Mouse (Mus musculus) embryonic facial prominence, embryonic 11.5 days (tissue): ENCODE measurements around the gene Akap2. TPM values are rescaled to one million over a fixed set of nuclear protein-coding genes. Genes with fewer than 3 reads are reported as not detected.

Source experiments
- ATAC-seq: fragments of 200-750 bp; cut with Nextera tagmentation; replicated peaks from 2 replicates; pipeline ENCODE4 v1.8.0; 2017; ENCODE audit warnings: low read depth; ENCODE audit not compliant: insufficient number of reproducible peaks, low FRiP score, low TSS enrichment
- DNase-seq: peaks from one replicate; pipeline ENCODE4 v3.0.0-alpha.2; 2015; ENCODE audit warnings: low spot score
- H3K27ac ChIP-seq: fragments of 300-500 bp; sonication (generic); replicated peaks from 2 replicates; pipeline ENCODE4 v1.5.1; 2014; ENCODE audit warnings: mild to moderate bottlenecking, low read depth, low read length, control low read depth
- H3K27me3 ChIP-seq: fragments of 300-500 bp; sonication (generic); 2 replicates; pipeline ENCODE4 v1.6.1; 2014; ENCODE audit warnings: mild to moderate bottlenecking, low read length, moderate library complexity, mixed read lengths; ENCODE audit not compliant: control insufficient read depth, insufficient read depth
- H3K36me3 ChIP-seq: fragments of 300-500 bp; sonication (generic); replicated peaks from 2 replicates; pipeline ENCODE4 v1.6.1; 2014; ENCODE audit warnings: low read depth, mild to moderate bottlenecking, low read length, moderate library complexity, mixed read lengths; ENCODE audit not compliant: control insufficient read depth, insufficient read depth
- H3K4me1 ChIP-seq: fragments of 300-500 bp; sonication (generic); 2 replicates; pipeline ENCODE4 v1.6.1; 2014; ENCODE audit warnings: low read length, mixed read lengths; ENCODE audit not compliant: control insufficient read depth, insufficient read depth
- H3K4me2 ChIP-seq: fragments of 300-500 bp; sonication (generic); 2 replicates; pipeline ENCODE4 v1.6.1; 2014; ENCODE audit warnings: low read depth, mild to moderate bottlenecking, control low read depth, low read length, moderate library complexity
- H3K4me3 ChIP-seq: fragments of 300-500 bp; sonication (generic); 2 replicates; pipeline ENCODE4 v1.5.1; 2014; ENCODE audit warnings: low read depth, low read length, control low read depth
- H3K9ac ChIP-seq: fragments of 300-500 bp; sonication (generic); replicated peaks from 2 replicates; pipeline ENCODE4 v1.6.1; 2014; ENCODE audit warnings: mild to moderate bottlenecking, control low read depth, low read length
- H3K9me3 ChIP-seq: fragments of 300-500 bp; sonication (generic); replicated peaks from 2 replicates; pipeline ENCODE4 v1.6.1; 2016; ENCODE audit warnings: mild to moderate bottlenecking, low read length, inconsistent platforms, mixed read lengths; ENCODE audit not compliant: control insufficient read depth
- WGBS: fragments of 180-500 bp; shearing (Covaris S2); extraction: QIAGEN DNeasy Blood & Tissue Kit; methylation state at CpG from one replicate; pipeline ENCODE4 v1.1.7; 2014; 5-methylcytosine and 5-hydroxymethylcytosine counted together
- polyA plus RNA-seq: library from polyadenylated mRNA; unstranded; fragments of >200 nt; fragmentation: Nextera tagmentation; extraction: Ambion mirVana; gene quantifications from 2 replicates; pipeline ENCODE4 v1.2.1, GENCODE M21; 2014

Gene Akap2
- polyA plus RNA-seq, 1 experiment from 2014 or later: 24.0 TPM

- WGBS: 20% methylated on average over 11 of the region's 12 CpGs
- peak overlapping the region; percentile 33; the same call in 1 of the 2 replicates for H3K9ac ChIP-seq
- peaks cover 13% of the 10 kb centered on the region for H3K4me1 ChIP-seq
- peak overlapping the region; percentile 34 for H3K4me2 ChIP-seq
- H3K36me3 ChIP-seq: no peaks in the 10 kb centered on the region
- DNase-seq (peak; percentile 93), ATAC-seq (0 out of 2 replicates have a peak, but pooled peaks have one; percentile 4)
- no peaks in the 10 kb centered on the region for H3K27me3 ChIP-seq
- H3K27ac ChIP-seq: peak overlapping the region; percentile 93
- H3K4me3 ChIP-seq: peak overlapping the region; percentile 5; the same call in 1 of the 2 replicates
- H3K9me3 ChIP-seq: no peaks in the 10 kb centered on the region
Measured at GRCm38 (mm10) chr4:57846381-57846990, 129.0 kb downstream of the Akap2 start.

- ATAC-seq (peak; percentile 20; the same call in 1 of the 2 replicates), DNase-seq (peak; percentile 66)
- no peaks in the 10 kb centered on the region for H3K27me3 ChIP-seq
- H3K9me3 ChIP-seq: no peaks in the 10 kb centered on the region
- H3K4me3 ChIP-seq: 0 out of 2 replicates have a peak overlapping the region, but pooled peaks have one; percentile 5
- H3K36me3 ChIP-seq: no peaks in the 10 kb centered on the region
- H3K27ac ChIP-seq: peak overlapping the region; percentile 93
- peak overlapping the region; percentile 33 for H3K9ac ChIP-seq
- H3K4me2 ChIP-seq: peak overlapping the region; percentile 34
- H3K4me1 ChIP-seq: peaks cover 14% of the 10 kb centered on the region
- WGBS: 8% methylated on average over 8 of the region's 8 CpGs
Measured at GRCm38 (mm10) chr4:57846991-57847422, 129.6 kb downstream of the Akap2 start.

GRCm38 (mm10) chr4:57847676-57848075, 130.2 kb downstream of the Akap2 start:
- H3K9ac ChIP-seq: peak overlapping the region; percentile 33
- no peaks in the 10 kb centered on the region for H3K9me3 ChIP-seq
- peak overlapping the region; percentile 34; the same call in 1 of the 2 replicates for H3K4me2 ChIP-seq
- H3K27ac ChIP-seq: peak overlapping the region; percentile 93
- DNase-seq: no peak
- WGBS: 92% methylated on average over 3 of the region's 3 CpGs
- no peaks in the 10 kb centered on the region for H3K27me3 ChIP-seq
- ATAC-seq: no peak
- H3K4me1 ChIP-seq: peaks cover 14% of the 10 kb centered on the region
- H3K4me3 ChIP-seq: no peak overlapping the region
- H3K36me3 ChIP-seq: no peaks in the 10 kb centered on the region

- Histone ChIP-seq H3K36me3 (no peaks in the 10 kb centered on the region), H3K27me3 (no peaks in the 10 kb centered on the region), H3K27ac (no peak overlapping the region), H3K4me3 (no peak overlapping the region), H3K4me2 (no peak overlapping the region), H3K9ac (no peak overlapping the region), H3K4me1 (peaks cover 14% of the 10 kb centered on the region), H3K9me3 (no peaks in the 10 kb centered on the region)
- DNase-seq (no peak), ATAC-seq (no peak)
- WGBS: 86% methylated on average over 6 of the region's 6 CpGs
Measured at GRCm38 (mm10) chr4:57849465-57849864, 132.0 kb downstream of the Akap2 start.

- Histone ChIP-seq H3K36me3 (peaks cover 19% of the 10 kb centered on the region), H3K4me1 (peaks cover 14% of the 10 kb centered on the region), H3K4me2 (no peak overlapping the region), H3K9ac (no peak overlapping the region), H3K4me3 (no peak overlapping the region), H3K27ac (no peak overlapping the region), H3K27me3 (no peaks in the 10 kb centered on the region), H3K9me3 (no peaks in the 10 kb centered on the region)
- ATAC-seq (no peak), DNase-seq (peak; percentile 35)
- 56% methylated on average over 1 of the region's 1 CpGs for WGBS
Measured at GRCm38 (mm10) chr4:57851731-57852130, 134.3 kb downstream of the Akap2 start.

GRCm38 (mm10) chr4:57852461-57853040, 135.1 kb downstream of the Akap2 start:
- no peak for ATAC-seq
- WGBS: 36% methylated on average over 9 of the region's 9 CpGs
- Histone ChIP-seq H3K4me1 (peaks cover 7% of the 10 kb centered on the region), H3K4me3 (no peak overlapping the region), H3K36me3 (peaks cover 25% of the 10 kb centered on the region), H3K27ac (no peak overlapping the region), H3K9ac (no peak overlapping the region), H3K9me3 (no peaks in the 10 kb centered on the region), H3K27me3 (no peaks in the 10 kb centered on the region), H3K4me2 (no peak overlapping the region)
- no peak for DNase-seq

- Histone ChIP-seq H3K27me3 (no peaks in the 10 kb centered on the region), H3K4me3 (no peak overlapping the region), H3K27ac (no peak overlapping the region), H3K4me2 (no peak overlapping the region), H3K4me1 (peaks cover 3% of the 10 kb centered on the region; the same call in 1 of the 2 replicates), H3K9me3 (no peaks in the 10 kb centered on the region), H3K36me3 (peaks cover 25% of the 10 kb centered on the region), H3K9ac (no peak overlapping the region)
- no peak for ATAC-seq
- no peak for DNase-seq
- 87% methylated on average over 6 of the region's 6 CpGs for WGBS
Measured at GRCm38 (mm10) chr4:57854181-57854580, 136.7 kb downstream of the Akap2 start.

- Histone ChIP-seq H3K36me3 (peaks cover 25% of the 10 kb centered on the region), H3K4me3 (no peak overlapping the region), H3K4me1 (peaks cover 3% of the 10 kb centered on the region; the same call in 1 of the 2 replicates), H3K9ac (no peak overlapping the region), H3K4me2 (no peak overlapping the region), H3K27me3 (no peaks in the 10 kb centered on the region), H3K27ac (no peak overlapping the region), H3K9me3 (no peaks in the 10 kb centered on the region)
- WGBS: 86% methylated on average over 18 of the region's 18 CpGs
- no peak for DNase-seq
- no peak for ATAC-seq
Measured at GRCm38 (mm10) chr4:57855281-57855941, 138.0 kb downstream of the Akap2 start.
